Mouse (Mus musculus) erythroblast, adult 5-6 weeks (primary cell): Measurements from ENCODE around the gene Synpr. TPM values are rescaled to one million over a fixed set of nuclear protein-coding genes. Genes with fewer than 3 reads are reported as not detected.

Source experiments
- ATAC-seq: replicated peaks from 2 replicates; pipeline ENCODE4 v1.8.0; 2016; ENCODE audit warnings: moderate number of reproducible peaks, mild to moderate bottlenecking, moderate TSS enrichment, inconsistent platforms; ENCODE audit not compliant: poor library complexity, low FRiP score, severe bottlenecking
- total RNA-seq, 2 experiments: library from RNA; stranded (forward) in 1 of 2; stranded (reverse) in 1 of 2; fragments of 150-400 nt in 1 of 2; fragments of 200-764, 138-1000 nt in 1 of 2; gene quantifications; 2 replicates each; pipeline versions ENCODE4 v1.2.3 to v1.2.4; 2015 to 2017; ENCODE audit warnings: low replicate concordance in 2 of 2

Synpr gene
- total RNA-seq, 2 experiments from 2014 or later: not detected

- ATAC-seq: no peak
Measured at GRCm38 (mm10) chr14:13651541-13652298, 367.1 kb downstream of the Synpr start.
